Mouse (Mus musculus): ENCODE data around the gene Cenpp. TPM values are rescaled to one million over a fixed set of nuclear protein-coding genes. Genes with fewer than 3 reads are reported as not detected.

Cenpp gene
- polyA plus RNA-seq, 1 experiment from 2014 or later, result 34.1 TPM

DNA sequence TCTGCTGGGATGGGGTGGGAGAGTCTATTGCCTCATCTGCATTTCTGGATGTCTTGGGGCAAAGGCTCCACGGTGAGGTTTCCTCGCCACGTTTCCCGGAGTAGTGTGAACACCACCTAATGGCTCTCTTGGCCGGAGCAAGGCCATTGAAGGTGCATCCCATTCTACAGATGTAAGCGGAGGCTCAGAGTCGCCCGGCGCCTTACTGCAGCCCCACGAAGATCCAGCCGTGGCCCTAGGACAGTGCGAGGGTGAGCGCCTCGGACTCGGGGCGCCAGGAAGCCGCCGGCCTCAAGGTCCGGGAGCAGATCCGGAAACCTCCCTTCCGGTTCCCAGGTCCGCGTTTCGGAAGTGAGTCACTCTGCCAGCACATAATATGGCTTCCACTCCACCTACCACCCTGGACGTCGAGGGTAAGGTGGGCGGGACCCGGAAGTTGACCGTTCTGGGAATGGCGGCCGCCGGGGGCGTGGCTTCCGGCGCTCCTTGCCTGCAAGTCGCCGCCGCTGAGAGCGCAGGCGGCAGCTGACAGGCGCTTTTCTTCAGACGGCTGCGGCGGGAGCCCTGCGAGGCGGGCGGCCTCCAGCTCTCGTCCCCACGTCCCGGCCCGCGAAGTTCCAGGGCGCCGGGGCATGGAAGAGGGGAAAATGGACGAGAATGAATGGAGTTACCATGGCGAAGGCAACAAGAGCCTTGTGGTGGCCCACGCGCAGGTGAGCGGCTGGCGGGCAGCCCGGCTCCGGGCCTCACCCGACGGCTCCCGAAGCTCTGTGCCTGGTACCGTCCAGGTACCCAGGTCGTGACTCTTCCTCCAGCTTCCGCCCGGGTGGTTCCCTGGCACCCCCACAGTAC is 231.6 kb downstream of the Cenpp start, which contains the start of gene Ippk:
Gene Ippk, plus strand, starts transcription at position 496 of the 852 bp plus-strand sequence.
- Histone ChIP-seq H3K27ac (peak within 1 kb of the TSS; percentile 79), H3K9me3 (no peaks in the 10 kb centered on the region), H3K9ac (replicated peaks) (peak within 1 kb of the TSS; percentile 80), H3K4me2 (peak within 1 kb of the TSS; percentile 97), H3K4me1 (replicated peaks) (peaks cover 17% of the 10 kb centered on the region), H3K36me3 (0 out of 2 replicates have a peak, but pooled peaks cover 4% of the 10 kb centered on the region), H3K27me3 (no peaks in the 10 kb centered on the region), H3K4me3 (replicated peaks) (peak within 1 kb of the TSS; percentile 87)
- ATAC-seq (ENCODE audit: insufficient number of reproducible peaks, insufficient read depth, low FRiP score, low TSS enrichment, low read depth), result peak; percentile 97
- under 1% methylated on average over 65 of the region's 69 CpGs for WGBS

Other genes with a start within 250 kb of the Cenpp start
- gene Ippk, start 231.5 kb downstream of the Cenpp start, polyA plus RNA-seq (2016; fragmentation: Nextera tagmentation; extraction: Ambion mirVana), result 14.7 and 16.4 TPM in 2 replicates
- 1.1 and 1.6 TPM in 2 replicates for gene Tes3-ps, start 159.5 kb downstream of the Cenpp start, polyA plus RNA-seq (2016; fragmentation: Nextera tagmentation; extraction: Ambion mirVana)
- gene Ecm2, start 148.0 kb downstream of the Cenpp start, polyA plus RNA-seq (2016; fragmentation: Nextera tagmentation; extraction: Ambion mirVana), result 0.51 and 0.55 TPM in 2 replicates
- gene Aspn, start 108.3 kb downstream of the Cenpp start, polyA plus RNA-seq (2016; fragmentation: Nextera tagmentation; extraction: Ambion mirVana), result 2.9 and 4.4 TPM in 2 replicates
- 0.88 and 1.0 TPM in 2 replicates for gene Omd, start 70.3 kb downstream of the Cenpp start, polyA plus RNA-seq (2016; fragmentation: Nextera tagmentation; extraction: Ambion mirVana)
- 20.3 and 27.8 TPM in 2 replicates for gene Ogn, start 44.7 kb downstream of the Cenpp start, polyA plus RNA-seq (2016; fragmentation: Nextera tagmentation; extraction: Ambion mirVana)
- 18.8 and 21.0 TPM in 2 replicates for gene Nol8, start 293 bp upstream of the Cenpp start, polyA plus RNA-seq (2016; fragmentation: Nextera tagmentation; extraction: Ambion mirVana)
- gene Iars, start 29.3 kb upstream of the Cenpp start, polyA plus RNA-seq (2016; fragmentation: Nextera tagmentation; extraction: Ambion mirVana), result 75.3 and 78.8 TPM in 2 replicates
- not detected in 2 replicates for gene Gm30302, start 146.2 kb upstream of the Cenpp start, polyA plus RNA-seq (2016; fragmentation: Nextera tagmentation; extraction: Ambion mirVana)